Mouse (Mus musculus) spleen, adult 2 months (tissue): Measurements from ENCODE around the gene Rnf167.

Source experiments
- CTCF ChIP-seq: fragments of 200-500 bp; IDR thresholded peaks from 2 replicates; pipeline ENCODE4 v1.5.1; 2011; ENCODE audit warnings: mild to moderate bottlenecking, inconsistent platforms; ENCODE audit not compliant: insufficient read depth, insufficient read length, insufficient replicate concordance; ENCODE audit errors: extremely low read depth
- POLR2A ChIP-seq: fragments of 200-500 bp; IDR thresholded peaks from 2 replicates; pipeline ENCODE4 v1.6.1; 2011; ENCODE audit warnings: low read depth, low read length, inconsistent platforms

DNA sequence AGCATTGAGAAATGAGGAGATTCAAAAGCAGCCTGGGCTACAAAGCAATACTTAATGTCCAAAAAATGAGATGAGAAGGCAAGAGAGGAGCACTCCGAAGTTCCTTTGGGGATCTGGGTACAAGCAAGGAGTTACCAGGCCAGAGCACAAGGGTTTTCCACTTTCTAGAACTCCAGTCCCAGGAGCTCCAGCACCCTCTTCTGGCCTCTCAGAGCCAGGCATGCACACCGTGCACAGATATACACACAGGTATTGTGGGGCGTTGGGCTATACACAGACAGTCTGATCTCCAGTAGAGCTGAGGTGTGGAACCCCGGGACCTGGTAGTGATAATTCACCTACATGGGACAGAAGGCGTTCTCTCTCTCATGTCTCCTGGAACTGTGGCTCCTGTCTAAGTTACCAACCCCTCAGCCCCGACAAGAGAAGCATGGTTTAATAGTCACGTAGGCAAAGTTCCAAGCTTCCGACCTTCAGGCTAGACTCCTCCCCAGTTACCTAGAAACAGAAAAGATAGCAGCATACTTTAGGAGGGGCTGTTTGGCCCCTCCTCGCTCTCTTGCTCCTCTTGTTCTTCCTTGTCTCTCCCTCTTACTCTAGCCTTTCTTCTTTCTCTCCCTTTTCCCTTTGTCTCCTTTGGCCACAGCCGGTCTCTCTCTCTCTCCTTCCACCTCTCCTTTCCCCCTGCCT, 23.8 kb upstream of the Rnf167 start:
- TF ChIP-seq POLR2A = no peak
- TF ChIP-seq CTCF = no peak
